Mouse (Mus musculus) cortical plate, adult 2 months (tissue): ENCODE measurements around the gene Mcts1. TPM values are rescaled to one million over a fixed set of nuclear protein-coding genes. Genes with fewer than 3 reads are reported as not detected.

Source experiments
- H3K27ac ChIP-seq: fragments of 200-500 bp; 2 replicates; pipeline ENCODE4 v1.5.1; 2012; ENCODE audit warnings: low read length, control low read depth, inconsistent platforms; ENCODE audit not compliant: insufficient read depth
- H3K4me1 ChIP-seq: fragments of 200-500 bp; 2 replicates; pipeline ENCODE4 v1.6.1; 2011; ENCODE audit warnings: low read length; ENCODE audit not compliant: control insufficient read depth, insufficient read depth
- H3K4me3 ChIP-seq: fragments of 200-500 bp; 2 replicates; pipeline ENCODE4 v1.5.1; 2011; ENCODE audit warnings: mild to moderate bottlenecking, low read length, control low read depth; ENCODE audit not compliant: insufficient read depth
- CTCF ChIP-seq: fragments of 200-500 bp; IDR thresholded peaks from 2 replicates; pipeline ENCODE4 v1.5.1; 2011; ENCODE audit warnings: mild to moderate bottlenecking, control low read depth, low read length; ENCODE audit not compliant: insufficient read depth; ENCODE audit errors: extremely low read depth
- POLR2A ChIP-seq: fragments of 200-500 bp; IDR thresholded peaks from 2 replicates; pipeline ENCODE4 v1.6.1; 2011; ENCODE audit warnings: mild to moderate bottlenecking, low read length, control low read depth; ENCODE audit not compliant: insufficient read depth; ENCODE audit errors: extremely low read depth
- polyA plus RNA-seq: library from polyadenylated mRNA; depleted of rRNA; stranded (reverse); fragments of >200 nt; gene quantifications from 2 replicates; pipeline ENCODE4 v1.2.3, GENCODE M21; 2012; rRNA removed

Gene Mcts1
- 77.7 and 78.6 TPM in 2 replicates for polyA plus RNA-seq

DNA sequence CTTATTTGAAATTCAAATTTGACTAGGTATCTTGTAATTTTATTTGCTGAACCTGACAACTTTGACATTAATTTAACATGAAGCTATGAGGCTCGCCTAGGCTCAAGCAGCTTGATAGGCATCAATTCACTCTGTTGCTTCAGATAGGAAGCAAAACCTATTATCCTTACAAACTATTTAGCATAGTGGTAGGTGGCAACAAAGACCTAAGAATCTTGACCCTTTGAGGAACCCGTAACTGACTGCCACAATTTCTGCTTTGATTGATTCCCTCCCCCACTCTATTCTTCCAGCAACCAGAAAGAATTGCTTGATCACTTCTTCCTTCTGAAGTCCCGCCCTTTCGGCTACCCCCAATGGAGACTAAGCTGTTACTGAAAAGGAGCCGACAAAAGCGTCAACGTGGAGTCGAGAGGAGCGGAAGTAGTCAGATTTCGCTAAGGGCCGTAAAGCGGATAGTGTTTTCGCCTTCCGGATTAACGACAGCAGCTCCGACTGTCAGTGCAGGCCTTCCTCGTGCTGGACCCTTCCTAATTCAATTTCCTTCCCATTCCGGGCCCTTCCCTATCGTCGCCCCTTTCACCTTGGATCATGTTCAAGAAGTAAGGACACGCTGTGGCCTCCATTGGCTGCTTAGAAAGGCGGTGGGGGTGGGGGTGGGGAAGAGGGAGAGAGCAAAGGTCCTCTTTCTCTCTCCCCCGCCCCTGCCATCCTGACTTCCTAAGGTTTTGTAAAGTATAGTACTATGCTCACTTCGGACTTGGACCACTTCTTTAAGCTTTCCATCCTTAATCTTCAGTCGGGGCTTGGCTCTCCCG, at the start of gene Mcts1:
Mcts1 (plus strand) TSS at position 402 of the 818 bp plus-strand sequence.
- Histone ChIP-seq H3K4me3 (peak within 1 kb of the TSS; percentile 82), H3K4me1 (no peaks in the 10 kb centered on the region), H3K27ac (peak within 1 kb of the TSS; percentile 64)
- TF ChIP-seq POLR2A (peak; percentile 83), CTCF (no peak)

GRCm38 (mm10) chrX:38553255-38553654, 47.1 kb upstream of the Mcts1 start:
- no peak overlapping the region for H3K27ac ChIP-seq
- H3K4me3 ChIP-seq: no peak overlapping the region
- TF ChIP-seq POLR2A: no peak
- TF ChIP-seq CTCF: no peak
- no peaks in the 10 kb centered on the region for H3K4me1 ChIP-seq

GRCm38 (mm10) chrX:38563941-38564541, 36.3 kb upstream of the Mcts1 start:
- TF ChIP-seq POLR2A (no peak), CTCF (no peak)
- Histone ChIP-seq H3K27ac (peak overlapping the region; percentile 12; the same call in 1 of the 2 replicates), H3K4me3 (peak overlapping the region; percentile 88), H3K4me1 (no peaks in the 10 kb centered on the region; the same call in 1 of the 2 replicates)

DNA sequence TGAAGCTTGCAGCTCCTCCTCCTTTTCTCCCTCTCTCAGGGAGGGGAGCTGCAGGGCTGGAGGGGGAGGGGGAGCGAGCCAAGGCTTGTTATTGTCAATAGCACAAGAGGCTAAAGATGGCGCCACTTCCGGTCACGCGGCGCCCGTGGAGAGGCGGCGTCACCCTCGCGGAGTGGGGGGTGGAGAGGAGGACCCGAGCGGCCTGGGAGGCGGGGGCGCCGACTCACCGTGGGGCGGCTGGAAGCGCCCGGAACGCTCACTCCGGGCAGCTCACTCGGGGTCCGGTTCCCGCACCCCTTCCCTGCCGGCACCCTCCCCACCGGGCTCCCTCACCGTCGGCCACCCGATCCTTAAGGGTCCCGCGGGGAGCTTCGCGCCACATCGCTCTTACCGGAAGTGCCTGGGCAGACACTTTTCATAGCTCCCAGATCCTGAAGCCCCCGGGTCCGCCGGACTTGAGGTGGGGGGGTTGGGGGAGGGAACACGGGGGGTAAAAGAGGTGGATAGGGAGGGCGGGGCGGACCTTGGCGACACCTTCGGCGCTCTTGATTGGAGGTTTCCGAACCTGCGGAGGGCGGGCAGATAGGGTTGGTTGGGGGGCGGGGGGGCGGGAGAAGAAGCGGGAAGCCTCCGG, 35.7 kb upstream of the Mcts1 start:
- Histone ChIP-seq H3K4me3 (peak overlapping the region; percentile 88), H3K4me1 (no peaks in the 10 kb centered on the region; the same call in 1 of the 2 replicates), H3K27ac (peak overlapping the region; percentile 97)
- TF ChIP-seq POLR2A (peak; percentile 59), CTCF (no peak)

DNA sequence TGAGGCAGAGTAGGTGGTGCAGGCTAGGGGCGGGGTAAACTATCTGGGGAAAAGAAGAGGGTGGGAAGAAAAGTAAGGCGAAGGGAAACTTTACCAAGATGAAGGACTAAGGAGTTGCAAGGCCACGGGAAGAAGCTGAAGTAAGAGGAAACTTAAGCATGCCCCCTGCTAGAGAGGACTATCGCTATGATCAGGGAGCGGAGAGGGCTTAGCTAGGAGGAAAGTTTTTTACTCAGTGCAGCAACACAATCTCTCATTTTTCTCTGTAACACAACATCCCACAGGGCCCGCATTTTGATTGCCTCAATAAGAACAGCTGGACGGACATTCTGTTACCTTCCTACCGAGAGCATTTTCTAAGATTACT, 35.2 kb upstream of the Mcts1 start:
- no peak for TF ChIP-seq POLR2A
- TF ChIP-seq CTCF: no peak
- H3K4me3 ChIP-seq: peak overlapping the region; percentile 88
- no peaks in the 10 kb centered on the region; the same call in 1 of the 2 replicates for H3K4me1 ChIP-seq
- no peak overlapping the region for H3K27ac ChIP-seq

DNA sequence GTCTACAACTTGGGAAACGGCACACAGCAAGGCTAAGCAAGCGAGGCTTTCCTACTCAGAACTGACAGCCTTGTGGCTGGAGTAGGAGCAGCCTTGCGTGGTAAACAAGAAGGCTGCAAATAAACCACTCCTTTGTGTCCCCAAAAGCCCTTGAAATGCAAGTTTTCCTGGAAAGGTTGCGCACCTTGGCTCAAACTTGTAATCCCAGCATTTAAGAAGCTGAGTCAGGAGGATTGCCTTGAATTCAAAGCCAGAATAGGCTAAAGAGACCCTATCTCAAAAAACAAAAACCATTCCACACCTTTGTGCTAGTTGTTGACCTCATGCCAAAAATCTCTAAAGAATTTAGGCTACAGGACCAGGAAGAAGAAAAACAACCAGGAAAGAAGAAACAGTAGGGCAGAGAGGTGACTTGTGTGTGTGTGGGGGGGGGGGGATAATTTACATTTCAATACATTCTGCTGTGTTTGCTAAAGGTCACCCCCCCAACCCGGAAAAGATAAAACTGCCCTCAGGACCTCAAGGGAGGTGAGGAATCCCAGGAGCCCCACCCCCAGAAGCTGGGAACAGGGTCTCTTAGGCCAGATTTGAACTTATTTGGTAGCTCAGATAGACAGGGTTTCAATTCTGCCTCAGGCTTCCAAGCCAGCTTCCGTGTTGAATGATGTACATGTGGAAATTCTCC, 33.7 kb upstream of the Mcts1 start:
- no peak overlapping the region for H3K4me3 ChIP-seq
- no peak for TF ChIP-seq CTCF
- no peak for TF ChIP-seq POLR2A
- no peak overlapping the region for H3K27ac ChIP-seq
- H3K4me1 ChIP-seq: no peaks in the 10 kb centered on the region; the same call in 1 of the 2 replicates

DNA sequence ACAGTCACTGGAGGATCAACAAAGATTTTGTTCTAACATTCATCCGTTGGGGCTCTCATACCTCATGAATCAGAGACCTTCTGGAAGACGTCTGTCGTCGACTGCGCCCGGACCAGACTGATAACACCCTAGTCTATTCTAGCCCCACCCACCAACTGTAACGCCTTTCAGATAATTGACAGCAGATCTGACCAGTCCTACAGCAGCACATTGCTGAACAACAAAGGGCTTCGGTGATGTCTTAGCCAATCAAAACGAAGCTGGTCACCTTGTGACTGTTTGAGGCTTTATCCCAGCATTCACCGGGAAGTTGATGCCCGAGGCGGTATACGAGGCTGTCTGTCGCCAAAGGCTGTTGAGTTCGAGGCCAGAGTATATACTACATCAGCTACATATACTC, 24.3 kb upstream of the Mcts1 start, which contains the start of gene Cul4b:
Cul4b (minus strand) TSS at position 119 of the 400 bp plus-strand sequence.
- no peak within 1 kb of the TSS for H3K27ac ChIP-seq
- TF ChIP-seq POLR2A (no peak), CTCF (no peak)
- H3K4me3 ChIP-seq: no peak within 1 kb of the TSS

GRCm38 (mm10) chrX:38581140-38581539, 19.2 kb upstream of the Mcts1 start:
- Histone ChIP-seq H3K27ac (no peak overlapping the region), H3K4me3 (no peak overlapping the region), H3K4me1 (no peaks in the 10 kb centered on the region)
- TF ChIP-seq POLR2A (no peak), CTCF (no peak)

More for the DNA sequence above, 24.3 kb upstream of the Mcts1 start, which contains the start of gene Cul4b:
- H3K4me1 ChIP-seq: no peaks in the 10 kb centered on the region

DNA sequence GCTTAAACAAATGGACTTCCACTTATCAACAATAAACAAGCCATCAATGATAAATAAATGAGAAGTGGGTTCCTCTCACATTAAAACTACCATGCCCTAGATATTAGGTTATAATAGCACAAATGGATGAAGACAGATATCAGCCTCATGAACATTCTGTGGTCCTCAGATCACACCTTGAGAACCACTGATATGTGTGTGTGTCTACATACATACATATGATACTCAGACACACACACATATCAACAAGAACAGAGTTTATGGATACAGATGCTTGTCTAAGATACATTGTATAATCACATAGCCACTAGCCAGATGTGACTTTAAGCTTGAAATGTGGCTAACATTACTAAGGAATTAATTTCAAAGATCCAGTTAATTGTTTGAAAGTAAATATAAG, 17.1 kb upstream of the Mcts1 start:
- Histone ChIP-seq H3K27ac (no peak overlapping the region), H3K4me1 (no peaks in the 10 kb centered on the region), H3K4me3 (no peak overlapping the region)
- TF ChIP-seq POLR2A (no peak), CTCF (no peak)
